Mouse (Mus musculus) retina, embryonic 14.5 days (tissue): Measurements from ENCODE around the gene Itgal.
"Not testable (repeated sequence)": the region's sequence is repeated elsewhere in the genome, so short reads cannot be mapped to it uniquely, and the experiment has no call there.

Experiments
- DNase-seq: peaks from one replicate; pipeline ENCODE4 v3.0.0-alpha.2; 2015; ENCODE audit warnings: low spot score

The Itgal gene

DNA sequence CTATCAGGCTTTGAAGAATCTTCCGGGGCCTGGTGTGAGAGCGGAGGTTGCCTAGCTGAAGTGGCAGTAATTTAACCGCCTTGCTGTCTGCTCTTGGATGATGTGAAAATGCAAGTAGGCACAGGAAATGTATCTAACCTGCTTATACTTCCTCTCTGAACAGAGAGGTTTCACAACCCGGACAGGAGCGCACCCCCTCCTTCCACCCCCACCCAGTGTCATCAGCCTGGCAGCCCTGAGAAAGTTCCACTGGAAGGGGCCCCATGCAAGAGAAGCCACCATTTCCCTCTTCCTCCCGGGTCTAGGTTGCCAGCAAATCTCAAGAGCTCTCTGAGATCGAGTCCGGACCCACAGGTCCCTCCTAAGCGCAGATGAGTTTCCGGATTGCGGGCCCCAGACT, at the start of gene Itgal:
Gene Itgal (plus strand): TSS at position 163 of the 400 bp plus-strand sequence.
- DNase-seq, result no peak

DNA sequence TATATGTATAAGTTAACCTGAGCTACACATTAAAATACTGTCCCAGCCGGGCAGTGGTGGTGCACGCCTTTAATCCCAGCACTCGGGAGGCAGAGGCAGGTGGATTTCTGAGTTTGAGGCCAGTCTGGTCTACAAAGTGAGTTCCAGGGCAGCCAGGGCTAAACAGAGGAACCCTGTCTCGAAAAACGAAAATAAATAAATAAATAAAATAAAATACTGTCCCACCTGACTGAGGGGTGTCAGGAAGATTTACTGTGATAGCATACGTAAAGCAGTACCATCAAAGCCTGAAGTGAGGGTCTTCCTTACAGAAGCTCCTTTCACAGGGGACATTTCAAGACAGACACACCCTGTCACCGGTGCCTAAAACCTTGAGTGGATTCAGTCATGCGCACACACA, 45.5 kb upstream of the Itgal start:
- not testable (repeated sequence) for DNase-seq

DNA sequence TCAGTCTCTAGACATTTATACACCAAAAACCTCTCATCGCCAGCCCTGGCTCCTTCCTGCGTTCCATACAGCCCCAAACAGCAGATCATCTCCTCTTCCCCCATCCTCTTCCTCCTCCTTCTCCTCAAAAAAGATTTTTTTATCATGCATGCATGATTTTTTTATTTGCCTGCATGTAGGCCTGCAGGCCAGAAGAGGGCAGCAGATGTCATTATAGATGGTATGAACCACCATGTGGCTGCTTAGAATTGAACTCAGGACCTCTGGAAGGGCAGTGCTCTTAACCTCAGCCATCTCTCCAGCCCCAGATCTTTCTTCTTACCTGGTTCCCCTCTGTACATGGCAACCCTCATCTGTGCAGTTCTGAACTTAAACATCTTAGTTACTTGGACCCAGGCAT, 43.6 kb upstream of the Itgal start:
- DNase-seq, result peak; percentile 60

DNA sequence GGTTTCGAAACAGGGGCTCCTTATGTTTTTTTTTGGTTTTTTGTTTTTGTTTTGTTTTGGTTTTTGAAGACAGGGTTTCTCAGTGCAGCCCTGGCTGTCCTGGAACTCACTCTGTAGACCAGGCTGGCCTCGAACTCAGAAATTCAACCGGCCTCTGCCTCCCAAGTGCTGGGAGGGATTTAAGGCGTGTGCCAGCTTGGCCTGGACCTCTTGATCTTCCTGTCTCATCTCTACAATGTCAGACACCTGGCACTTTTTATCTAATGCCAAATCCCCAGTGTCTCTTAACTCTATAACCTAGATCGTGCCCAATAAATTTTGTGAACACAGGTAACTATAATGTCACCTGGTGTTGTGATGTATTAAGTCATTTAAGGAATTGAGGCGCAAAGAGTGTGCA, 42.7 kb upstream of the Itgal start:
- no peak for DNase-seq

DNA sequence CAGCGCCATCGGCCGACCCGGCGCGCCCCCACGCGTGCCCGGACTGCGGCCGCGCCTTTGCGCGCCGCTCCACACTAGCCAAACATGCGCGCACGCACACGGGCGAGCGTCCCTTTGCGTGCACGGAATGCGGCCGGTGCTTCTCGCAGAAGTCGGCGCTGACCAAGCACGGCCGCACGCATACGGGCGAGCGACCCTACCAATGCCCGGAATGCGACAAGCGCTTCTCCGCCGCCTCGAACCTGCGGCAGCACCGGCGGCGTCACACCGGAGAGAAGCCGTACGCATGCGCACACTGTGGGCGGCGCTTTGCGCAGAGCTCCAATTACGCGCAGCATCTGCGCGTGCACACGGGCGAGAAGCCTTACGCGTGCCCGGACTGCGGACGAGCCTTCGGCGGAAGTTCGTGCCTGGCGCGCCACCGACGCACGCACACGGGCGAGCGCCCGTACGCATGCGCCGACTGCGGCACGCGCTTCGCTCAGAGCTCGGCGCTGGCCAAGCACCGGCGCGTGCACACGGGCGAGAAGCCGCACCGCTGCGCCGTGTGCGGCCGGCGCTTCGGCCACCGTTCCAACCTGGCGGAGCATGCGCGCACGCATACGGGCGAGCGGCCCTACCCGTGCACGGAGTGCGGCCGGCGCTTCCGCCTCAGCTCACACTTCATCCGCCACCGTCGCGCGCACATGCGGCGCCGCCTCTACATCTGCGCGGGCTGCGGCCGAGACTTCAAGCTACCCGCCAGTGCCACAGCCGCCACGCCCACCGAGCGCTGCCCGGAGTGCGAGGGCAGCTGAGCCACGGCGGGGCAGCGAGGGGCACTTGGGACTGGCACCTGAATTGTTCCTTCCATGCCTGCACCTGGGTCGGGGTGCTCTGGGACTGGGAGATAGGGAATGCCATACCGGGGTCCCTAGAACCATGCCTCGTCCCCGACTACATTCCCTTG, 42.0 kb upstream of the Itgal start:
- peak; percentile 98 for DNase-seq

DNA sequence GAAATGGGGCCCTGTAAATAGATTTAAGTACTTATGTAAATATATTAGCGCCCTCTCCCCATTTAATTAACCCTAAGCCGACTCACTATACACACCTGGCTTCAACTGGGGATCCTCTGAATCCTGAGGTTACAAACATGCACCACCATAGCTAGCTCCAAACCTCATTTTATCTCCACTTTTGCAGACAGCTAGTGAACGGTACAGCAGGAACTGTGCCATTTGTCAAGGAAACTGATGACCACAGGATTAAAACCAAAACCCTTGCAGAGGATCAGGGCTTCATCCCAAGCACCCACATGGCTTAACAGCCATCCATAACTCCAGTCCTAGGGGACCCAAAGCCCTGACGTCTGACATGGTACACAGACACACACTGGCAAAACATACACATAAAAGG, 41.1 kb upstream of the Itgal start:
- DNase-seq, result no peak

DNA sequence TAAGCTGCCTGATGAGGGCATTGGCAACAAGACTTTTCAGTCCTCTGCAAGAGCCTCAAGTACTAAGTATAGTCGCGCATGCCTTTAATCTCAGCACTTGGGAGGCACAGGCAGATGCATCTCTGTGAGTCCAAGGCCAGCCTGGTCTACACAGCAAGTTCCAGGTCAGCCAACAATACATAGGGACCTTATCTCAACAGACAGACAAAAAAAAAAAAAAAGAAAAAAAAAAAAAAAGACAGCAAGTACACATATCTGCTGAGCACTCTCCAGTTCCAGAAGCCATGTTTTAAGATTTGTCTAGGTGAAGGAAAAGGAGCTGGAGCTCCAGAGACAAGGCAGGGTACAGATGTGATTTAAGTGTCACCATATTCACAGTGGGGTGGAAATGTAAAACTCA, 40.1 kb upstream of the Itgal start:
- no peak for DNase-seq

DNA sequence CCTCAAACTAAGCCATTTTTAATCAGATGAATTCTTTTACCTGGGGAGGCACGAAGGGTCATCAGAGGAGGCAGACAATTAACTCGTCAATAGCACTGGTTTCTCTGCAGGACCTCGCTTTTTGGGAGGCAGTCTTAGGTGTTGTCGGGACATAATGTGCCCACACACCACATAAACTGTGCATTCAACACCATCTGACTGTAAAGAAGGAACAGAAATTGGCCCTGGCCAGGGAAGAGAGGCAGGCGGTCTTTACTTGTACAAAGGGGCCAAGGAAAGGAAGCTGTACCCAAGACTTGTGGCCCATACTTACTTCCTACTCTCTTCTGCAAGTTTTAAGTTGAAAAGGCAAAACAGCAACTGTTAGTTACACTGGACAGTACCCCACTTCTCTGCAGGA, 39.5 kb upstream of the Itgal start:
- DNase-seq, result no peak

DNA sequence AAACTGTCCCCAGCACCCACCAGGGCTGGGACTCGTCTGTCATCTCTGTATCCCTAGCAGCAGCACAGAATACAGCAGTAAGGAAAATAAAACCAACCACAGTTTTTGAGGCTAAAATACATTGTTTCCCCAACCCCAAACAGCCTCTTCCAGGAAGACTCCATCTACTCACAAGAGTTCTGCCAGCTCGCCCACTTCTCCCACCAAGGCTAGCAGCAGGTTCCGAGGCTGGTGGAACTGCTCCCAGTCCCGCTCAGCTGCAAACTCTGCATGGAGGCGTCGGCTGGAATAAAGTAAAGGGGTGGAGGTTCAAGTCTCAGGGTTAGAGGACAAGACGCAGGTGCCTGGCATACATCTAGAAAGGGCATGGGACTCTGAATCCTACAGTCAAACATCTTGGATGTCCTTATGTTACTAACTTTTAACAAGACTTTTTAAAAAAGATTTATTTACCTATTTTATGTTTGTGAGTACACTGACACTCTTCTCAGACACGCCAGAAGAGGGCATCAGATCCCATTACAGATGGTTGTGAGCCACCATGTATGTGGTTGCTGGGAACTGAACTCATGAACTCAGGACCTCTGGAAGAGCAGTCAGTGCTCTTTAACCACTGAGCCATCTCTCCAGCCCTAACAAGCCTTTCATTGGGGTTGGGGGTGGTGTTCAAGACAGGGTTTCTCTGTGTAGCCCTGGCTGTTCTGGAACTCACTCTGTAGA, 36.7 kb upstream of the Itgal start:
- DNase-seq, result no peak

DNA sequence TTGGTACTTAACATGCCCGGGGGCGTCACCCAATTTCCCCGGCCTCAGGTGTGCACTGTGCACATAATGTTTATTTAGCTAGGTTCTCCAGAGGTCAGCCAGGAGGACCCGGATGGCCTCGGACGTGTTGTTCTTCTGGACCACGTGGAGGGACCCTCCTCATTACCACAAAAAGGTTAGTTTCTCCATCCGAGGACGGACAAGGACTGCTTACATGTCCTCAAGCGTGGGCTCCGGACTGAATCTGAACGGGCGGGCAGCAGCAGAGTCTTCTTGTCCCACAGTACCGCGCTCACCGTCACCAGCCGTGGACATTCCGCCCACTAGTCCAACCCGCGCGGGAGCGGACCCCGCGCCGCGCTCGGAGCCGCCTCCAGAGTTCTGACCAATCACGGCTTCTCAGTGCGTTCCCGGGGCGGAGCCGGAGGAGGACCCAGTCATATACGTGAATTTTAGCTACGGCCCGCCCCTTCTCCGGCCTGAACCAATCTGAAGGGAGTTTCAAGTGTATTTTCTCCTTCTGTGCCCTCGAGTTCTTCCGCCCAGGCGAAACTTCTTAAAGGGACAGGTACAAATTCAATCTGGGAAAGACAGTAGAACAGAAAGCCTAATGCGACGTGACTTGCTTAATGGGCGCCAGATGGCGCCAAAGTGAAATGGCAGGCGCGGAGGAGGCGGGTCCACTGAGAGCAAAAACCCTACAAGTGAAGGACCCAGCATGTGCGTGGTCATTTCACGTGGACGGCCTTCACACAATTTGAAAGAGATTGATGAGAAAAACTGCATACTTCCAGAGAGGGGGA, 35.5 kb upstream of the Itgal start, which contains the start of gene Dctpp1:
Gene Dctpp1 (minus strand): TSS at position 401 of the 803 bp plus-strand sequence.
- DNase-seq, result peak; percentile 98

DNA sequence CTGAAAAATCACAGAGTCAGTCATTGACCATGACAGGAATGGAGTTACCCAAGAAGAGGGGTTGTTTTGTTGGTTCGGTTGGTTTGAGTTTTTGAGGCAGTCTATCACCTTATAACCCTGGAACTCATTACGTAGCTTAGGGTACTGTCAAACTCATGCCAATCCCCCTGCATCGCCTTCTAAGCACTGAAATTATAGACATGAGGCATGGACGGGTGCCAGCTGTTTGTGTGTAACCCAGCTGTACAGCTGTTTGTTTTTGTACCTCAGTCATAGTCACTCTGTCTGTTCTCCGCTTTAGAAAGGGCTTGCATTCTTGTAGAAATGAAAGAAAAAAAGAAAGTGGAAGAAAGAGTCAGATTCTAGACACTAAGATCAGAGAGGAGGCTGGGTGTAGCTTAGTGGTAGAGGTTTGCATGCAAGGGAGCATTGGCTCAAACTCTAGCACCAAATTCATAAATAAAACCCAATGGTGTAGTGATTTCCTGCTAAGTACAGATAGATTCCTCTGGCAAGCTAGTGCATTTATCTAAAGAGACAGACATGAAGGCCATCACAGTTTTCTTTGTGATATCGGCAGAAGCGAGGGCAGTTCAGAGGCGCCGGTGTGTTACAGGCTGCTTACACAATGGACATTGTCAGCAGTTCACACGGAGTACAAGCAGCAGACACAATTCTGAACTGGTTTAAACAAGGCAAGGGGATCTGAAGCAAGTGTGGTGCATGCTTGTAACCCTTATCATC, 33.7 kb upstream of the Itgal start:
- DNase-seq, result no peak

DNA sequence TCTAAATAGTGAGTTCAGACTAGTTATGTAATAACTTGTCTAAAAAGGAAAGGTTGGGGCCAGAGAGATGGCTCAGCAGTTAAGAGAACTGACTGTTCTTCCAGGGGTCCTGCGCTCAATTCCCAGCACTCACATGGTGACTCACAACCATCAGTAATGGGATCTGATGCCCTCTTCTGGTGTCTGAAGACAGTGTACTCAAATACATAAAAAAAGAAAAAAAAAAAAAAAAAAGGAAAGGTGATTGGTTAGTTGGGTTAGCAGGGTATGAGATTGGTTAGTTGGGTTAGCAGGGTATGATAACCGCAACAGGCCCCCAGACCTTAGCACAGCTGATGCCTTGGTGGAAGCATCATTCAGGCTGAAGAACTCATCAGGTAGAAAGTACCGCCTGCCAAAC, 32.5 kb upstream of the Itgal start:
- DNase-seq, result no peak

DNA sequence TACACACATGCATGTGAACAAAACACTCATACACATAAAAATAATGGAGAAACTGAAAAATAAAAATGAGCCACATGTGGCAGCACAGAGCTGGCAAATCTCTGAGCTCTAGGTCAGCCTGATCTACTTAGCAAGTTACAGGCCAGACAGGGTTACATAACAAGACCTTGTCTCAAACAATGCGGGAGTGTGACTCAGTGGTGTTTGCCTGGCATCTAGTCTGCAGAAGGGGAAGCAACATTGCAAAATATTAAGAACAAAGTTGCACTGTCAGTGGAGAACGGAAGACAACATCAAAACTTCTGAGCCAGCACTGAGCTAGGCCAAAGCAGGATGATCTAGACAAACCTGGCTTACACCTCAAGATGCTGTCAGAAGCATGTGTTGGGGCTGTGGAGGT, 25.8 kb upstream of the Itgal start:
- DNase-seq, result no peak

DNA sequence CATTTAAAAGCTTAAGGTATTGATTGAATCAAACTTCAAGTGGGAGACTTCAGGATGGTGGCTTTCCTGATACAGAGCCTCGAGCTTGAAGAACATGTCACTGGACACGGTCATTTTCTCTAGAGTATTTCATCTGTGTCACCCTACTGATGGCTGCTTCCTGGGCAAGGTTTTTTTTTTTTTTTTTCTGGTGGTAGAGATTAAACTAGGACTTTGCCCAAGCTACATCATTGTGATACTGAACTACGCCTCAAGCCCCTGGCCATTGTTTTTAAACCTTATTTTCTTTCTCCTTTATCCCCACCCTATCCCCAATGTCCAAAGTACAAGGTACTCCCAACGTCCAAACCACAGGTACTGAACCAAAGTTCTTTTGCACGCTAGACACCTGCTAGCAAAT, 25.4 kb upstream of the Itgal start:
- no peak for DNase-seq

DNA sequence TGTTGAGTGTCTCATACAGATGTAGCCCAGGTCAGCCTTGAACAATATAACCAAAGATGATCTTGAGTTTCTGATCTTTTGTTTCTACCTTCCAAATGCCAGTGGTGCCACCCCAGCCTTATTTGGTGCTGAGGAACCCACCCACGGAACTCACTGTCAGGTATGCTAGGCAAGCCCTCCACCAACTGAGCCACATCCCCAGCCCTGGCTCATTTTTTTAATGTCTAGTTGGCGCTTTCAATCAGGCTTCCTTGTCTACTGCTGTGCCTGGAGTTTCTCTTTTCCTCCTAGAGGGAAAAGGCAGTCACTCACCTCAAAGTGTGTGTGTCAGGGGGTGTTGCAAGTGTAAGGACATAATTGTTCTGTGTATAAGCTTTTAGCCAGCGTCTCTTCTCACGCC, 25.0 kb upstream of the Itgal start:
- DNase-seq, result no peak

DNA sequence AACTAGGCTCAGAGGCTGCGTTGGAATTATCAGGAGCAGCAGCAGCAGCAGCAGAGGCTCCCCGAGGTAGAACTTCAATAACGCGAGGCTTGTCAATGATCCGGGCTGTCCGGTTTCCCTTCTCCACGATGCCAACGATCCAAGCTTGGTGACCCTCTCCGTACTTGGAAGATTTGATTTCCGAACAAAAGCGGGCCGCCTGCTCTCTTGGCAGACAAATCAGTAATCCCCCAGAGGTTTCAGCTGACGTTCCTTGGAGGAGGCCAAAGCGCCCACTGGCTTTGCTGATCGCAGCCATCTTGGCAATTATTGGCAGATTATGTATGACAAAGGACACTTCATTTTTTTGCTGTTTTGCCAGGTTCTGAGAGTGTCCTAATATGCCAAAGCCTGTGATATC, 23.5 kb upstream of the Itgal start:
- DNase-seq, result no peak

DNA sequence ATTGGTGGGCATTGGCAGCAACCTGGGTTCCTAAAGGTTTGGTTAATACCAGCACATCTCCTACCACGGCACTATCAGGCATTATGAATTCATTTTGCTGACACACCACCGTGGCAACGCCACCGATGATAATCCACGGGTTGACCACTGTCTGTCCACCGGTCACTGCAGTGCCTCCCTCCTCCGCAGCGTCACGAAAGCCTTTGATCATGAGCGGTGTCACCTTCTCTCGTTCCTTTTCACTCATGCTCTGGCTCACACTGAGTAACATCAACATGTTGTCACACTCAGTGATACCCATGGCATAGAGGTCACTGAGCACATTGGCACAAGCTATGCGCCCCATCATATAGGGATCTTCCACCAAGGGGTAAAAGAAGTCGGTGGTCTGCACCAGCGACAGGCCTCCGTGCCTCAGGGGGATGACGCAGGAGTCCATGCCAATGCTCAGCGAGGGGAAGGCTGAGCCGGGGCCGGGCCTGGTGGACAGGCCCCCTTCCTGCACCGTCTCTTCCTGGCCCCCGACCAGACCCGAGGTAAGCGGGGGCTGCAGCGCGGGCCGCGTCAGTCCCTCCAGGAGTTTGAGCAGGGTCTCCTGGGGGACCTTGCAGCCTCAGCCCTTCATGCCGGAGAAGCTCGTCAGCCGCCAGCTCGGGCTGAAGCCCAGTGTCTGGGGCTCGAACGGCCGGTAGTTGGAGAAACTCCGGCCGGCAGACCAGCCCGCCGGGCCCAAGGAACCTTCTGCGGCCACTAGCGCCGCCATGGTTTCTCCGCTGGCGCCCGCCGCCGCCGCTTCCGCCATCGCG, 22.7 kb upstream of the Itgal start:
- no peak for DNase-seq

DNA sequence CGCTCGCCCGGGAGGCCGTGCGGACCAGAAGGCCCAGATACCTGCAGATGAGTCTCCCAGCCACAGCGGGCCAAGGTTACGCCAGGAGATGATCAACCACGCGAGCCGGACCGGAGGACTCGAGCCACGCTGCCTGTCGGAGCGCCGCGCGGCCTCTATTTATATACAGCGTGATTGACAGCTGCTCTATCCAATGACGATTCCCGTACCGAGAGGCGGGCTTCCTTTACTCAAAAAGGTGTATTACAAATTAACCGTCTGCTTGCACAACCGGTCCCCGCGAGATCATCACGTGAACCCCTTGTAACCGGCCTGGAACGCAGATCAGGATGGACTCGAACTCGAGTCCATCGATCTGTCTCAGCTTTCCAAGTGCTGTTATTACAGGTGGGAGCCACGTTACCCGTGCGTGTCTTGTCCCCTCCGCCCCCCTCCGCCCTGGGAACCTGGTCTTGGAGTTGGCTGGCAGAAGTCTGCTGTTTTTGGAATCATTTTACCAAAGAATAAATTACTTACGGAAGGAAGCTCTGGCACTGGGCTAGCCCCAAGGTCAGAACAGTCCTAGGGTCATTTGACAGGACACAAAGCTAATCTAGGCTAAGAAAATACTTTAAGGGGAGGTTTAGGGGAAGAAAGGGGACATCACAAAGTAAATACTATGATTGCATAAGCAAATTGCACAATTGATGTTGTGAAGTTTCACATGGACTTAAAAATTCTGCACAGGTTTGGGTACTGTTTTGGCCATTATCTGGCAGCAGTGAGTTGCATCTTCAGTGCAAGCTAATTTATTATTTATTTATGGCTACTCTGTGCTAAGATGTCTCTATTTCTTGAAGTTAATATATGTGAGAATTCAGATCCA, 21.9 kb upstream of the Itgal start, which contains the start of gene Sephs2:
Gene Sephs2 (minus strand): TSS at position 131 of the 865 bp plus-strand sequence.
- DNase-seq, result peak; percentile 98

DNA sequence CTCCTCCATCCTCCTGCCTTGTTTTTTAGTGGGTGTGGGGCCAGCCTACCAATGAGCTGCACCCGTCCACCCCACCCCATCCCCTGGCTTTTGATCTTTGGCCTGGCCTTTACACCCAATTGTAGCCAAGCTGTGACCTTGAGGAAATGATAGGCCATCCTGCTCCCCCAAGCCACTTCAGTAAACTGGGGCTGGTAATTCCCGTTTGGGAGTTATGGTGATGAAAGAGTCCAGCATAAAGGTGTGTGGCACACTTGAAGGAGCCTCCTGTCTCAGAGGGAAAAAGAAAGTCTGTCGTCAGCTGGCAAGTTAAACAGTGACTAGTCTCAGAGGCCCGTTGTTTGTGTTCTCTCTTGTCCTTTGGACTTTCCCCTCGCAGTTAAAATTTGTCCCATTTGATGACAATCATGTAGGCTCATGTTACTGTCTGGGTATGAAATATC, 19.5 kb upstream of the Itgal start:
- DNase-seq, result no peak

DNA sequence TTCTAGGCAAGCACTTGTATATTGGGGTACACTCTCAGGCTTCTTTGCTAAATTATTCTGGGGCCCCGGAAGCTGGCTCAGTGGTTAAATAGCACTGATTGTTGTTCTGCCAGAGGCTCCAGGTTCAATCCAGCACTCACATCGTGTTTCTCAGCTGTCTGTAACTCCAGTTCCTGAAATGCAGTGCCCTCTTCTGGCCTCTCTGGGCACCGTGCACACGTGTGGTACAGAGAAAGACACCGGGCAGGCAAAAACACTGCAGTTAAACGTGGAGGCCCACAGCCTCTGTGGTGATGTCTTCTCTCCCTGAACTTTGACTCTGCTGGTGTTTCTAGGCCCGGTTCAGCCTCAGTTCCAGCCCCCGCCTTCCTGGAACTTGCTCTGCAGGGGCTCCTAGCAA, 17.7 kb upstream of the Itgal start:
- DNase-seq, result peak; percentile 65
